In the genomic region with DNA sequence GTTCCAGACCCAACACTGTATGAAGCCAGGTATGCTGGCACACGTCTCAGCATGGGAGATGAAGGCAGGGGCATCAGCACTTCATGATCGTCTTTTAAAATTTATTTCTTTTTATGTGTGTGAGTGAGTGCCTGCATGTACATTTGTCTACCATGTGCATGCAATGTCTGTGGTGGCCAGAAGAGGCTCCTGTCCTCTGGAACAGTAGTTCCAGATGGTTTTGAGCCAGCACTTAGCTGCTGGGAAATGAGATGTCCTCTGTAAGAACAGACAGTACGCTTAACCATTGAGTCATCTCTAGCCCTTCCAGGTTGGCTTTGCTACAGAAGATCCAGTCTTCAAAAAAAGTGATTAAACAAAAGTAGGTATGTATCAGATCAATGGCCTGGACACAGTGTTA, we compare ENCODE assay signal across 13 mouse cellular contexts. TPM values are rescaled to one million over a fixed set of nuclear protein-coding genes. Genes with fewer than 3 reads are reported as not detected.
DNase-seq lines count a peak whose midpoint lies in the region; ATAC-seq and TF ChIP-seq lines count a peak whose summit lies in the region.
"Had no signal": no experiment of that assay in that cellular context is flagged by ENCODE, and none has a peak within 500 bp of the region (broad histone marks: within the 10 kb centered on the region; RNA-seq: fewer than 3 reads in every experiment).

No protein-coding gene starts in this region.

- CTCF ChIA-PET in Patski (lab: Charles Lee), result no interaction called here

- DNase-seq in kidney, postnatal 4 days, result peak; percentile 14 to 28
- no peak for DNase-seq in kidney, postnatal 25 days
- peak; percentile 21 for DNase-seq in thymus, postnatal 14 days
- no peak for DNase-seq in thymus, postnatal 10 days (ENCODE audit: low spot score in 2 of 2)
- DNase-seq in Patski (ENCODE audit: low read depth, low spot score), result no peak
- peak; percentile 26 for DNase-seq in naive thymus-derived CD4-positive, alpha-beta T cell, adult 2 months (ENCODE audit: low read depth)
- DNase-seq in MN1 (ENCODE audit: low spot score), result no peak
- no peak for DNase-seq in layer of hippocampus, postnatal 25 days (ENCODE audit: extremely low spot score in 1 of 2, low spot score in 1 of 2)
- DNase-seq: adrenal gland, postnatal 14 days; lung, postnatal 4 days; right cerebral cortex, postnatal 4 days had no signal

- H3K27me3 ChIP-seq in Patski, result no peaks in the 10 kb centered on the region
- H3K27me3 ChIP-seq: forebrain, embryonic 15.5 days; stomach, embryonic 15.5 days had no signal

- no peak for ATAC-seq in Patski
- ATAC-seq: forebrain, embryonic 15.5 days had no signal

- POLR2A ChIA-PET in Patski (lab: Charles Lee), result no interaction called here

- peak; percentile 44 for TF ChIP-seq CTCF in Patski (IDR thresholded peaks at IDR 0.05)

- in situ Hi-C loops in Patski (cut with MboI; ENCODE audit: low pct_unique_long_range_greater_than_20kb), result no loop called here

RNA-seq across cellular contexts. Expression of a gene that starts 26.9 kb away (rescaled TPM):
- polyA plus RNA-seq in Patski (2021), result 27.9 TPM
- under 1 TPM; 0.63 to 0.89 TPM for total RNA-seq in layer of hippocampus, postnatal 25 days (2021)

RNA-seq across cellular contexts. Expression of a gene that starts 27.0 kb away (rescaled TPM):
- 16.3 TPM for polyA plus RNA-seq in Patski (2021)
- under 1 TPM; 0.80 to 0.98 TPM for total RNA-seq in layer of hippocampus, postnatal 25 days (2021)

RNA-seq across cellular contexts. Expression of a gene that starts 43.8 kb away (rescaled TPM):
- polyA plus RNA-seq in Patski (2021), result 114 TPM
- 100 to 1,000 TPM; 142 to 159 TPM for total RNA-seq in layer of hippocampus, postnatal 25 days (2021)

RNA-seq across cellular contexts. Expression of a gene that starts 43.8 kb away (rescaled TPM):
- 1.7 TPM for polyA plus RNA-seq in Patski (2021)
- under 1 TPM; 0.49 to 0.96 TPM for total RNA-seq in layer of hippocampus, postnatal 25 days (2021)

Comparison
In these comparisons a context has a peak if more than half of its experiments do, and no peak if none do; other contexts are left out.
1. DNase-seq: peak in kidney, postnatal 4 days (2 of 2), thymus, postnatal 14 days (single experiment) and naive thymus-derived CD4-positive, alpha-beta T cell, adult 2 months (single experiment); none in kidney, postnatal 25 days (0 of 2), thymus, postnatal 10 days (0 of 2), Patski (single experiment), MN1 (single experiment) and layer of hippocampus, postnatal 25 days (0 of 2).